Mouse (Mus musculus): ENCODE measurements around the gene Rad54l.

The Rad54l gene

GRCm38 (mm10) chr4:116073146-116073545 lies 50.3 kb downstream of the Rad54l start:
- DNase-seq (ENCODE audit: low spot score): no peak

- no peak for DNase-seq (ENCODE audit: low spot score)
Measured at GRCm38 (mm10) chr4:116070116-116070515, 53.4 kb downstream of the Rad54l start.

GRCm38 (mm10) chr4:116063855-116064254 lies 59.6 kb downstream of the Rad54l start:
- no peak for DNase-seq (ENCODE audit: low spot score)

- DNase-seq (ENCODE audit: low spot score): no peak
Measured at GRCm38 (mm10) chr4:116059012-116059726, 64.3 kb downstream of the Rad54l start.

GRCm38 (mm10) chr4:116057559-116057958 lies 65.9 kb downstream of the Rad54l start:
- no peak for DNase-seq (ENCODE audit: low spot score)

DNA sequence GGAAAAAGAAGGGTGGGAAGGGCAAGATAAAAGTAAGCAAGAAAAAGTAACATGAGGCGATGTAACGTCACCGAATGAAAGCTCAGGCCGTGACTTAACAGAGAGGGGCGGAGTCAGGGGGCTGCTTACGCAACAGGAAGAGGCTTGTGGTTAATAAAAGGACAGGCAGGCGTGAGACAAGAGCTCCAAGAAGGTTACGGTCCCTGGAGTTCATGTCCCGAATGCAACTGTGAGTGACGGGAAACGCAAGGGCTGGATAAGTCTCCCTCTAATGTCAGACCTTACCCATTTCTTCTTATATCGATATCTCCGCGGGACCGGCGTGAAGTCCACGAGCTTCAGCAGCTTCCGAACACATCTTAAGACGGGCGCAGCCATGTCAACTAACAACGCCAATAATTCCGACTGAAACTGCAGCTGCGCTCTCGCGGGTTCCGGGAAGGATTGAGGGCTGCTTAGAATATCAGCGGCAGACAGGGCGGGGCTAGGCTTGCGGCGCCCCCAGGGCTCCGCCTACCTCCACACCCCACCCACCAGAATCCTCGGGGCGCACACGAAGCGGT lies 70.0 kb downstream of the Rad54l start, which contains the start of gene Nsun4:
Gene Nsun4, minus strand, starts transcription at position 478 of the 563 bp plus-strand sequence.
- peak; percentile 88 for DNase-seq (ENCODE audit: low spot score)

GRCm38 (mm10) chr4:116052526-116053293 lies 70.8 kb downstream of the Rad54l start:
- peak; percentile 35 for DNase-seq (ENCODE audit: low spot score)

GRCm38 (mm10) chr4:116049211-116049610 lies 74.3 kb downstream of the Rad54l start:
- DNase-seq (ENCODE audit: low spot score): no peak

- no peak for DNase-seq (ENCODE audit: low spot score)
Measured at GRCm38 (mm10) chr4:116048130-116048920, 75.2 kb downstream of the Rad54l start.

DNA sequence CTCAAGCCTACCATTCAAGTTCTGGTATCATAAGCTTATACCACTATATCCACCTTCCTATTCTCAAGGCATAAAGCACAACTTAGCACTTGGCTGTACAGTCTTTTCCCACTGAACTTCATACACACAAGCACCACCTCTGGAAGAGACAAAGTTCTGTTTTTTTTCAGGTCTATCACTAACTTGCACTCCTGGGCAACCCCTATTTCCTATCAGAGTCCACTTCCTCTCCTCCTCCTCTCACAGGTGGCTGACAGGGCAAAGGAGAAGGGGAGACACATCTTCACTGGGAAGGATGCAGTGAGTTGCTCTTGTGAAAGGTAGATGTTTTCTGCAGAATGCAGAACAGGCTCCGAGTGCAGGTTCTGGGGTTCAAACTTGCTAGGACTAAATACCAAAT lies 75.8 kb downstream of the Rad54l start:
- DNase-seq (ENCODE audit: low spot score): no peak

GRCm38 (mm10) chr4:116046604-116047003 lies 76.9 kb downstream of the Rad54l start:
- DNase-seq (ENCODE audit: low spot score): no peak
